Mouse (Mus musculus) adipocyte (in vitro differentiated cells): ENCODE data around the gene Heatr1.
A peak's percentile ranks its signal among the peaks of the same experiment; 100 is the strongest.

Experiments
- DNase-seq: peaks from one replicate; pipeline ENCODE4 v3.0.0-alpha.2; 2016; ENCODE audit warnings: low spot score

Heatr1 gene

GRCm38 (mm10) chr13:12394609-12395505 is at the start of gene Heatr1:
Gene Heatr1 (plus strand): TSS chr13:12395027.
- peak; percentile 98 for DNase-seq

- DNase-seq, result no peak
Measured at GRCm38 (mm10) chr13:12346837-12347236, 48.0 kb upstream of the Heatr1 start.

GRCm38 (mm10) chr13:12349197-12349824 is 45.5 kb upstream of the Heatr1 start:
- DNase-seq, result no peak

- DNase-seq, result no peak
Measured at GRCm38 (mm10) chr13:12356184-12356583, 38.6 kb upstream of the Heatr1 start.

- no peak for DNase-seq
Measured at GRCm38 (mm10) chr13:12357554-12357953, 37.3 kb upstream of the Heatr1 start.

GRCm38 (mm10) chr13:12361486-12361885 is 33.3 kb upstream of the Heatr1 start:
- DNase-seq, result no peak

- DNase-seq, result peak; percentile 60
Measured at GRCm38 (mm10) chr13:12369041-12369621, 25.7 kb upstream of the Heatr1 start.

GRCm38 (mm10) chr13:12369930-12370329 is 24.9 kb upstream of the Heatr1 start:
- no peak for DNase-seq

- no peak for DNase-seq
Measured at GRCm38 (mm10) chr13:12372755-12373154, 22.1 kb upstream of the Heatr1 start.

GRCm38 (mm10) chr13:12376778-12377177 is 18.0 kb upstream of the Heatr1 start:
- DNase-seq, result no peak

- no peak for DNase-seq
Measured at GRCm38 (mm10) chr13:12384796-12385195, 10.0 kb upstream of the Heatr1 start.

- peak; percentile 60 for DNase-seq
Measured at GRCm38 (mm10) chr13:12386286-12386685, 8.5 kb upstream of the Heatr1 start.

- DNase-seq, result peak; percentile 15
Measured at GRCm38 (mm10) chr13:12395571-12395970, 744 bp downstream of the Heatr1 start.

- no peak for DNase-seq
Measured at GRCm38 (mm10) chr13:12408343-12409066, 13.7 kb downstream of the Heatr1 start.

GRCm38 (mm10) chr13:12412016-12412415 is 17.2 kb downstream of the Heatr1 start:
- DNase-seq, result no peak

GRCm38 (mm10) chr13:12420596-12420995 is 25.8 kb downstream of the Heatr1 start:
- DNase-seq, result no peak

- DNase-seq, result no peak
Measured at GRCm38 (mm10) chr13:12428556-12428955, 33.7 kb downstream of the Heatr1 start.

GRCm38 (mm10) chr13:12433843-12434242 is 39.0 kb downstream of the Heatr1 start:
- DNase-seq, result no peak

- DNase-seq, result no peak
Measured at GRCm38 (mm10) chr13:12439586-12439985, 44.8 kb downstream of the Heatr1 start.

GRCm38 (mm10) chr13:12440813-12441212 is 46.0 kb downstream of the Heatr1 start:
- no peak for DNase-seq

GRCm38 (mm10) chr13:12442008-12442587 is 47.3 kb downstream of the Heatr1 start:
- peak; percentile 84 for DNase-seq

- DNase-seq, result no peak
Measured at GRCm38 (mm10) chr13:12453150-12453549, 58.3 kb downstream of the Heatr1 start.
